Mouse (Mus musculus) kidney, embryonic 14.5 days (tissue): ENCODE data around the gene Smad9. TPM values are rescaled to one million over a fixed set of nuclear protein-coding genes. Genes with fewer than 3 reads are reported as not detected.
A peak's percentile ranks its signal among the peaks of the same experiment; 100 is the strongest.

Experiments
- ATAC-seq: fragments of 200-750 bp; cut with Nextera tagmentation; 2 replicates; pipeline ENCODE4 v1.8.0; 2017; ENCODE audit warnings: moderate number of reproducible peaks, mild to moderate bottlenecking, moderate TSS enrichment, moderate library complexity; ENCODE audit not compliant: low FRiP score, low TSS enrichment
- H3K27ac ChIP-seq: fragments of 300-500 bp; sonication (generic); 2 replicates; pipeline ENCODE4 v1.5.1; 2014; ENCODE audit warnings: low read depth, mild to moderate bottlenecking, low read length, moderate library complexity, mixed read lengths
- H3K27me3 ChIP-seq: fragments of 300-500 bp; sonication (generic); 2 replicates; pipeline ENCODE4 v1.6.1; 2014; ENCODE audit warnings: mild to moderate bottlenecking, low read length; ENCODE audit not compliant: control insufficient read depth, insufficient read depth
- H3K36me3 ChIP-seq: fragments of 300-500 bp; sonication (generic); 2 replicates; pipeline ENCODE4 v1.6.1; 2014; ENCODE audit warnings: low read length, mixed read lengths; ENCODE audit not compliant: control insufficient read depth, insufficient read depth
- H3K4me1 ChIP-seq: fragments of 300-500 bp; sonication (generic); 2 replicates; pipeline ENCODE4 v1.6.1; 2014; ENCODE audit warnings: low read length, mixed read lengths; ENCODE audit not compliant: control insufficient read depth, insufficient read depth
- H3K4me2 ChIP-seq: fragments of 300-500 bp; sonication (generic); replicated peaks from 2 replicates; pipeline ENCODE4 v1.6.1; 2014; ENCODE audit warnings: low read depth, mild to moderate bottlenecking, low read length
- H3K4me3 ChIP-seq: fragments of 300-500 bp; sonication (generic); 2 replicates; pipeline ENCODE4 v1.5.1; 2014; ENCODE audit warnings: mild to moderate bottlenecking, low read length
- H3K9ac ChIP-seq: fragments of 300-500 bp; sonication (generic); 2 replicates; pipeline ENCODE4 v1.6.1; 2014; ENCODE audit warnings: low read depth, mild to moderate bottlenecking, low read length, moderate library complexity
- H3K9me3 ChIP-seq: fragments of 300-500 bp; sonication (generic); 2 replicates; pipeline ENCODE4 v1.6.1; 2016; ENCODE audit warnings: low read length; ENCODE audit not compliant: control insufficient read depth
- WGBS: fragments of 180-500 bp; shearing (Covaris S2); extraction: QIAGEN DNeasy Blood & Tissue Kit; methylation state at CpG from one replicate; pipeline ENCODE4 v1.1.7; 2014; 5-methylcytosine and 5-hydroxymethylcytosine counted together
- polyA plus RNA-seq: library from polyadenylated mRNA; unstranded; fragments of >200 nt; fragmentation: Nextera tagmentation; extraction: Ambion mirVana; gene quantifications from 2 replicates; pipeline ENCODE4 v1.2.1, GENCODE M21; 2014

Gene Smad9
- polyA plus RNA-seq, 1 experiment from 2014 or later = 1.8 TPM

DNA sequence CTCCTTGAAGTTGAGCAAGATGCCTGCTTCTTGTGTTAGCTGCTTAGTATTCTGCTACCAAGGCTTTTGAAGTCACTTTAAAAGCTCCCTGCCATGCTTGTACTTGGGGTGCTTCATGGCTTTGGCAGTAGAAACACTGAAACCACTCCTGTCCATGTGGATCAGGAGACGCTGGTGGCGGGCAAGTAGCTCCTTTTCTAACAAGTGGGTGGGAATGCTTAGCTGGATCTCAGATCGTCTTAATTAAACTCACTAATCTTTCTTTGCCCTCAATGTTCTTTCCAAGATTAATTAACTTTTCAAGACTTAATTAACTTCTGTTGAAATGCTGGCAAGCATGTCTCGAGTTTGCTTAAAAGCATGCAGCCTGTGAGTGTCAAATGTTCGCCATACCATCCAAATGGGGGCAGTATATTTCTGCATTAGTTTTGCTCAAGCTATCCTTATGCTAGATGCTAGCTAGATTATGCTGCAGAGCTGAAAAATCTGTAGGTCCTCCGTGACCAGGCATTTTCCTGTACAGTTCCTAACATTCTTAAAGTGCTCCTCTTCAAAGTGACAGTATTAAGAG, 58.1 kb downstream of the Smad9 start:
- H3K4me3 ChIP-seq = no peak overlapping the region
- no peaks in the 10 kb centered on the region for H3K36me3 ChIP-seq
- H3K4me2 ChIP-seq = no peak overlapping the region
- H3K9ac ChIP-seq = no peak overlapping the region
- no peaks in the 10 kb centered on the region for H3K4me1 ChIP-seq
- no peak overlapping the region for H3K27ac ChIP-seq
- no peaks in the 10 kb centered on the region for H3K27me3 ChIP-seq
- no peaks in the 10 kb centered on the region for H3K9me3 ChIP-seq
- WGBS = 69% methylated on average over 6 of the region's 6 CpGs
- ATAC-seq = no peak

DNA sequence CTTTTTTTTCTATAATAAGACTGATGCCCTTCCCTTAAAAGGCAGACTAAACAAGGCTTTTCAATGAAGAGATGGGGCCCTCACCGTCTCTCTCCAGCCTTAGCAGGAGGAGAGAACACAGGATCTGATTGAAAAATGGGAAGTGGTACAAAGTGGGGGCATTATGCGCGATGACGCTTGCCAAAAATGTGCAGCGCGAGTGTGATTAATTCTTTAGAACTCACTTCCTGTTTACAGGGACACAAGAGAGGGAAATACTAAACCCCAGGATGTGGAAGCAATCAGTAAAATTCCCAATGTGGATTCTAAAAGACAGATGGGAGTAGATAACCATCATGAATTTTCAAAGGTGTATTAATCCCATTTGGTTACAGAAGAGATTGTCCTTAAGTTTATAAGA, 59.2 kb downstream of the Smad9 start:
- ATAC-seq = no peak
- H3K27me3 ChIP-seq = no peaks in the 10 kb centered on the region
- H3K27ac ChIP-seq = no peak overlapping the region
- H3K36me3 ChIP-seq = no peaks in the 10 kb centered on the region
- H3K4me3 ChIP-seq = no peak overlapping the region
- H3K9me3 ChIP-seq = no peaks in the 10 kb centered on the region
- H3K4me1 ChIP-seq = no peaks in the 10 kb centered on the region
- H3K9ac ChIP-seq = no peak overlapping the region
- WGBS = 82% methylated on average over 6 of the region's 6 CpGs
- H3K4me2 ChIP-seq = no peak overlapping the region

DNA sequence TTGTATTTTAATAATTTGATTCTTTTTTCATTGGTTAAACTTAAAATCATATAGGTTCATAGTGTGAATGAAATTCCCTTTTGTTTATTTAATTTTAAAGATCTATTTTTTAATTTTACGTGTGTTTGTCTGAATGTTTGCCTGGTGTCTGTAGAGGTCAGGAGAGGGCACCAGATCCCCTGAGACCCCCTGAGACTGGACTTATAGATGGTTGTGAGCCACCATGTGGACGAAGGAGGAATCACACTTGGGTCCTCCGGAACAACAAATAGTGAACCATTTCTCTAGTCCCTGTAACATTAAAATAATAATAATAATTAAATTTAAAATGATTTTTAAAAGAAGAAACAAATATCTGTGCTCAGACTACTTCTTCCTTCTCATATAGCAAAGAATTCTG, 59.9 kb downstream of the Smad9 start:
- no peaks in the 10 kb centered on the region for H3K9me3 ChIP-seq
- 23% methylated on average over 3 of the region's 3 CpGs for WGBS

DNA sequence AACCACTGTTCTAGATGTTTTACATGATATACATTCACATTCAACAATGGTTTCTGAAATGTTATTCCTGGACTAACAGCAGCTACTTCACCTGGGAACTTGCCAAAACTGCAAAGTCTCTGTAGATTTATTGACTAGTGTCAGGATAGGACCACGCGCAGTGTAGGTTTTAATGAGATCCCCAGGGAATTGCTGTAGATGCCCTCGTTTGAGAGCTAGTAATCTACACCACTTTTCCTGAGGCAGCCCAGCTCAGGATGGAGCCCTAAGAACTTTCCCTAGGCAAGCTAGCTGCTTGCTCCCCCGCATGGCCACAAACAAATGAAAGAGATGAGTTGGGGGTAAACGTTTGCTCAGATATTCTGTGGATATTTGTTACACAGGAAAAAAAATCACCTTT, 67.1 kb downstream of the Smad9 start:
- ATAC-seq = 0 out of 2 replicates have a peak, but pooled peaks have one; percentile 32

More for the DNA sequence above, 59.9 kb downstream of the Smad9 start:
- Histone ChIP-seq H3K4me1 (no peaks in the 10 kb centered on the region), H3K27ac (no peak overlapping the region), H3K4me3 (no peak overlapping the region), H3K4me2 (no peak overlapping the region), H3K27me3 (no peaks in the 10 kb centered on the region), H3K9ac (no peak overlapping the region), H3K36me3 (no peaks in the 10 kb centered on the region)
- no peak for ATAC-seq

DNA sequence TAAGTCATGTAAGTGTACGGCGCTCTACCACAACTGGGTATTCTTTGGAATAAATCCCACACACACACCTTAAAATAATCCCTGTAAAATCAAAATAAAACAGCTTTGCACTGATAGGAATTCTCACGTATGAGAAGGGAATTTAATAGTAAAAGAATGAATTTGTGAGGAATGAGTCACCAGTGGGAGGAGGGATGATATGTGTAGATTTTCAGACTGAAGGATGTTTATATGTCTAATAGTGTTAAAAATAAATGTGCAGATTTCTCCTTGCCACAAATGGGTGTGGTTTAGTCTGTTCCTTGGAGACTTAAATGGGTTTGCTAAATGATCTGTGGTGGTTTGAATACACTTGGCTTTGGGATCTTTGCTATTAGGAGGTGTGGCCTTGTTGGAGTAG, 77.1 kb downstream of the Smad9 start:
- Histone ChIP-seq H3K36me3 (no peaks in the 10 kb centered on the region), H3K9ac (no peak overlapping the region), H3K9me3 (no peaks in the 10 kb centered on the region), H3K27me3 (no peaks in the 10 kb centered on the region), H3K4me2 (no peak overlapping the region), H3K4me1 (no peaks in the 10 kb centered on the region), H3K27ac (no peak overlapping the region), H3K4me3 (no peak overlapping the region)
- no peak for ATAC-seq
- WGBS = 85% methylated on average over 3 of the region's 3 CpGs

More for the DNA sequence above, 67.1 kb downstream of the Smad9 start:
- Histone ChIP-seq H3K9me3 (no peaks in the 10 kb centered on the region), H3K36me3 (no peaks in the 10 kb centered on the region), H3K4me3 (no peak overlapping the region), H3K4me1 (no peaks in the 10 kb centered on the region), H3K27ac (no peak overlapping the region), H3K9ac (no peak overlapping the region), H3K4me2 (no peak overlapping the region), H3K27me3 (no peaks in the 10 kb centered on the region)
- 26% methylated on average over 5 of the region's 5 CpGs for whole genome bisulfite sequencing

DNA sequence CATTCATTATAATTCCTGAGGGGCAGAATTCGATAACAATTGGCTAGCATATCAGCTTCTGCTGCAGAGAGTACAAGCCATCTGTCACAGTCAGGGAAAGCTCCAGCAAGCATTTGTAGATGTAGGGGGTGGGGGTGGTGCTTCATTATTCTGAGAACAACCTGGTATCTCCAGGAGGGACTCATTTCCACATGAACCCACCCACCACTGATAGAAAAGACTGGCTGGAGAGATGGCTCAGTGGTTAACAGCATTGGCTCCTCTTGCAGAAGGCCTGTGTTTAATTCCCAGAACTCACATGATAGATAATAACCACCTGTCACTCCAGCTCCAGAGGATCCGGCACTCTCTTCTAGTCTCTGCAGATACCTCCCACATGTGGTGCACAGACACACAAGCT, 80.0 kb downstream of the Smad9 start:
- Histone ChIP-seq H3K4me3 (no peak overlapping the region), H3K9me3 (no peaks in the 10 kb centered on the region), H3K4me1 (no peaks in the 10 kb centered on the region), H3K36me3 (no peaks in the 10 kb centered on the region), H3K27ac (no peak overlapping the region), H3K27me3 (no peaks in the 10 kb centered on the region), H3K9ac (no peak overlapping the region), H3K4me2 (no peak overlapping the region)
- 67% methylated on average over 2 of the region's 2 CpGs for WGBS
- no peak for ATAC-seq

Other genes with a start within 250 kb of the Smad9 start
- 84.4 and 121 TPM in 2 replicates for gene Supt20, start 62.8 kb upstream of the Smad9 start, polyA plus RNA-seq
- gene Gm21958, start 41.2 kb upstream of the Smad9 start, polyA plus RNA-seq = 2.8 TPM in 1 of 2 replicates, not detected in the other
- 182 and 185 TPM in 2 replicates for gene Exosc8, start 20.2 kb upstream of the Smad9 start, polyA plus RNA-seq
- 62.7 and 66.3 TPM in 2 replicates for gene Alg5, start 20.0 kb upstream of the Smad9 start, polyA plus RNA-seq
- 50.7 and 60.1 TPM in 2 replicates for gene Rfxap, start 52.2 kb downstream of the Smad9 start, polyA plus RNA-seq
- gene Sertm1, start 160.3 kb downstream of the Smad9 start, polyA plus RNA-seq = 0.14 TPM in 1 of 2 replicates, not detected in the other